Mouse (Mus musculus): Measurements from ENCODE around the gene Dut.
"Not testable (repeated sequence)": the region's sequence is repeated elsewhere in the genome, so short reads cannot be mapped to it uniquely, and the experiment has no call there.

The Dut gene

DNA sequence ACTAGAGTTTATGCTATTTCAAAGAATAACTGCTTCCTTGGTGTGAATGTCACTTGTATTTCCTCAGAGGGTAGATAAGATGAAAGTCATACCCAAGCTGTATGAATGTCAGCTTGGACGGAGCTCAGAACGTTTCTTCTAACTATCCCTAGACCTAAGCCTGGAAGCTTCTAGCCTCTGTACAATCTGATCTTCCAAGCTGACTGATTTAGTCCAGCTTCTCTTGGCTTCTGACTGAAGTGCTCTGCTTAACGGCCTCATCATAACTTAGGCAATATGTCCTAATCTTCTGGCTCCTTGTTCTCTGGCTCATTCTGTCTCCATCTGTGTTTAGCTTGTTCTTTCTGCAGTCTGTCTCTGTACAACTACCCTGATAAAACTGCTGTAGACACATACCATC, 7.6 kb downstream of the Dut start:
- no peak for DNase-seq (ENCODE audit: low read depth, low spot score)

DNA sequence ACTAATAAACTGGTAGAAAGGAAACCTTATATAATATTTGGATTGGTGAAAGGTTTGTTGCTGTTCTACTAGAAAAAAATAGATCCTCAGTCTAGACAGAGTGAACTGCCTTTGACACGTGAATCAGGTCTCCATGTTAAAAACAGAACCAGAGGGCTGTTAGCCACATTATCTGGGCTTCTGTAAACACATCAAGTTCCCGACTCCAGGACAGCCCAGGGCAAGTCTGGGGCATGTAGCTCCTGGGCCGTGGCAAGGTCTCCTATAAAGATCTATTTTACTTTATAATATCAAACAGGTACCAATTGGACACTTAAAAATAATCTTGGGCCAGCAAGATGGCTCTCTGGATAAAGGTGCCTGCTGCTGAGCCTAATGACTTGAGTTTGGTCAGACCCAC, 8.9 kb downstream of the Dut start:
- DNase-seq (ENCODE audit: low read depth, low spot score) = no peak

DNA sequence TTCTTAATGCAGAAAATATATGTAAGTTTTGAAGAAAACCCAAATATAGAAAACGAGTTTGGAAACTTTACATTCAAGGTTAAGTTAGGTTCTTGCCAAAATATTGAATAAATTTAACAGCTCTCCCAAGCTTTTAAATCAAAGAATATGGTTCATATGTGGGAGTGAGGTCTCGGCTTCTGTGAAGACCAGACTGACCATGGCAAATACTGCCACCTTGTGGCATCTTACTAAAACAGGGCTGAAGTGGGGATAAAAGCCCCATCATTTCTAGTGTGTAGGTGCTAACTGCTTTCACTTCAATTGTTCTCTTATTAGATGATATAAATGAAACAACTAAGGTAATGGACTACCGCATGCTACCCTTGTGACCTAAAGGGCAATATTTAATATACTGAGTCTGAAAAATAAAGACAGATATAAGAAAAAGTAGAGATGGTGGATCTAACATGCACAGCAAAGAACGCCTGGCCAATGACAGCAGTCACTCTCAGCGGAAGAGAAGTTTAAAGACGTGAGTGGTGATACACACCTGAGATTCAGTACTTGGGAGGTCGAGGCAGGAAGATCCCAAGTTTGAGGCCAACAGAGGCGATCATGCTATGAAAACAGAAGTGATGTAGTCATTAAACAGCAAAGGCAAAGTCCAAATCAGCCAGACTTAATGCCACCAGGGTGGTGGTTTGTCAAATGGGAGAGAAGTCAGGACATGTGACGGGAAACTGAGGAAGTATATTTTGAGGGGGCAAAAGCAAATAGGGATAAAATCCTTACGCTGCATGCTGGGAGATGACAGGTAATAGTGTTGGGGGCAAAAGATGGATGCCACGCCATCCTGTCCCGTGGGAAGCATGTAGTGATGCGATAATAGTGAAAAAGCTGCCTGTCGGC, 12.5 kb downstream of the Dut start:
- peak; percentile 81 for DNase-seq (ENCODE audit: low read depth, low spot score)

DNA sequence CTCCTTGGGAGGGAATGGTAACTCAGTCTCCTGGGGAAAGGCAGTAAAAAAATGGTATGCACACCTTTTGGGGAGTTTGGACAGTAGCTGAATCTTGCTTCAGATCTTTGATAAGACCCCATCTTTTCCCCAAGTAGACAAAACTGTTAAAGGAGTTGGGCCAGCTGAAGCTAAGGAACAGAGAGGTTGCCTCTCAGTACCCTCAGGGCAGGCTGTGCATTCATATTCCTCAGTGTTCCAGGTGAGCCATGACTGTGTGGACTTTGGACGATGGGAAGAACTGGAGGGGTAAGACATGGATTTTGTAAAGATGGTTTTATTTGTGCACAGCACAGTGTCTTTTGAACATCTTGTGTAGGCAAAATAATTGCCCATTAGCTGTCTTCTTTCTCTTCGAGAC, 13.3 kb downstream of the Dut start:
- no peak for DNase-seq (ENCODE audit: low read depth, low spot score)

DNA sequence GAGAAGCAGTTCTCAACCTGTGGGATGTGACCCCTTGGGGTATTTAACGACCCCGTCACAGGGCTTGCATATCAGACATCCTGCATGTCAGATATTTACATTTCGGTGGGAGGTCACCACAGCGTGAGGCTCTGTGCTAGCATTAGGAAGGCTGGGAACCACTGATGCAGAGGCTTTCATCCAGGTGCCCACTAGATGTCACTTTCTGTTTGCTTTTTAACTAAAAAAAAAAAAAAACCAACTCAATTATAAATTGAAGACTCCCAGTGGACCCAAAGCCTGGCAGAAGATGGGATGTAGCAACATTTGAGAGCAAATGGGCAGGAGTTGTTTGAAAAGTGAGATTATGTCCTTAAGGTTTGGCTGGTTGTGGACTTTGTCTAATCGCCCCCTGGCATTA, 16.1 kb downstream of the Dut start:
- peak; percentile 81 for DNase-seq (ENCODE audit: low read depth, low spot score)

DNA sequence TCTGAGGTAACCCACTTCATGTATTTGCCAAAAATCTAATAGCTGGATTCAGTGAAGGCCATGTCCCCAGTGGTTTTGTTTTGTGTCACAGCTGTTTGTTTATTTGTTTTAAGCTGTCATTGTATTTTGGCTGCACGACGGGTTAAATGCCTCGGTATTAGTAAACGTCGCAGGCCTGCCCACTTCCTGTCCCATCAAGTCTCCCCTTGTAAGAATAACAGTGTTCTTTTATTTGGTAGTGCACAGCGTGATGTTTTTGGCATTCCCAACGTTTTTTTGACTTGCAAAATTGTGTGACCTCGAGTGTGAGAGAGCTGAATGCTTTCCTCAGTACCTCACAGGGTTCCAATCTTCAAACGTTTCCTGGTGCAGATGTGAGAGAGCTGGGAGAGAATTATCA, 16.8 kb downstream of the Dut start:
- DNase-seq (ENCODE audit: low read depth, low spot score) = no peak

DNA sequence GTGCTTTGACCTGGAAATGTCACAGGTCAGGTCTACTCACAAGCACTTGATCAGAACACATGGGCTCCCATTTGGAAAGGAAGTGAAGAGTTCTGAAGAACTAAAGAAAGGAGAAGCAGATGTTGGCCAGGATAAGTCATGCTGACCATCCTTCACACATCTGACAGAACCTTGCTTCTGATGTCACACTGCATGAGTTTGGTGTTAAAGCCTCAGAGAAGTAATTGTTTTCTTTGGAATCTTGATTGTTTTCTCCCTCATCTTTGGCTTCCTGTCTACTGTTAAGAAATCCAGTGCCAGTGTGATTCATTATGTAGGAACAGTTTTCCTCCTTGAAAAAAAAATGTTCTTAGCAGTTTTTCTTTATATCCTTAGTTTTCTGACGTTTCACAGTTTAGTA, 21.9 kb downstream of the Dut start:
- DNase-seq (ENCODE audit: low read depth, low spot score) = peak; percentile 68

DNA sequence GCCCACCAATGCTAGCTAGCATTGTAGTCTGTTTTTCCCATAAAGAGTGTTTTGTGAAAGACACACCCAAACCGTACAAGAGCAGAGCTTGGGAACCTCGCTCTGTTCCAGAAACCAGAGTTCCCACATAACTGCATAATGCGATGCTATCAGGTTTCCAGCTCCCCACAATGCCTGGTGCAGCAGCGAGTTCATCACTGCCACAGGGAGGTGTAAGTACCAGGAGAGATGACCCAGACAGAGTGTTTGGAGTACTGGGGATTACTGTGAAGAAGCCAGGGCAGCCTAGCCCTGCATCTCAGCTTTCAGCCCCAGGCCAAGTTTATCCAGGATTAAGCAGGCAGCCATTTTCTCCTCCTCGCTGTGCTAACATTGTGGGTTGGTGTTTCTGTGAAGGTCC, 28.6 kb downstream of the Dut start:
- DNase-seq (ENCODE audit: low read depth, low spot score) = no peak

DNA sequence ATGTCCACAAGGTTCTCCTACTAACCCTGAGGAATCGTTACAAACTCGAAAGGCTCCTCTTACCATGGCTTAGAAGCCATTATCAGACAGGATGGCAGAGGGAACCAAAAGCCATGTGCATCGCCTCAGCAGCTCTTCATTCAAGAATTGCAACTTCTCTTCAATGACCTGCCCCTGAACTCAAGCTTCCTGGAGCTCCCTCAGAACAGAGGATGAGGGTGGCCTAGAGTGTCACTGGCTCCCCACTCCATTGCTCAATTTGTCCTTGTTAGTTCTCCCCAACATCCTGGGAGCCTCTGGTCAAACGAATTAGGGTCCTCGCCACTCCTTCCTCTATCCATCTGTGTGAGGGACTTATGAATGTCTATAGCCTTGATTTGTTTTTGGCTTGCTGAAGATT, 29.7 kb downstream of the Dut start:
- DNase-seq (ENCODE audit: low read depth, low spot score) = no peak

DNA sequence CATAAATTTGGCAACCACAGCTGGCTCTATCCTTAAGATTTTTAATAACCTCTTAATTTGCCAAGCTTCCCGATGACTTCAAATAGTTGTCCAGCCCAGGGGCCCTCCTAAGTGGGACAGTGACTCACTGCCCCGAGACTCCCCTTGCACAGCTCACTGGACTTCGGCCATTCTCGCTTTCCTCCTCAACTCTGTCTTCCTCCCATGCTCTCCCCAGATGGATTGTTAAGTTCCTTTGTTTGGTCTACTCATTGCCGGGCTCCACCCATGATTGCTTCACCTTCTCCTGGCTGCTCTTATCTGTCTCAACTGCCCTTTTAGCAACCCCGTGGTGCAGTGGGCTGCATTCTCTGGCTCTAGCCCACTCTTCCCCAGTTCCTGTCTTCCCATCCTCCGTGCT, 31.5 kb downstream of the Dut start:
- DNase-seq (ENCODE audit: low read depth, low spot score) = peak; percentile 87

DNA sequence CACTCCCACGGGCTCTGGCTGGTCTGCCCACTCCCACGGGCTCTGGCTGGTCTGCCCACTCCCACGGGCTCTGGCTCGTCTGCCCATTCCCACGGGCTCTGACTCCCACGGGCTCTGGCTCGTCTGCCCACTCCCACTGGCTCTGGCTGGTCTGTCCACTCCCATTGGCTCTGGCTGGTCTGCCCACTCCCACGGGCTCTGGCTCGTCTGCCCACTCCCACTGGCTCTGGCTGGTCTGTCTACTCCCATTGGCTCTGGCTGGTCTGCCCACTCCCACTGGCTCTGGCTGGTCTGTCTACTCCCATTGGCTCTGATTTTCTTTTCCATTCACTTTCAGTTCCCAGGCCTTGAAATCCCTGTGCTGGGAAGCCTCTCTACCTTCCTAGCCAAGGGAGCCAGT, 33.0 kb downstream of the Dut start:
- DNase-seq (ENCODE audit: low read depth, low spot score) = not testable (repeated sequence)

DNA sequence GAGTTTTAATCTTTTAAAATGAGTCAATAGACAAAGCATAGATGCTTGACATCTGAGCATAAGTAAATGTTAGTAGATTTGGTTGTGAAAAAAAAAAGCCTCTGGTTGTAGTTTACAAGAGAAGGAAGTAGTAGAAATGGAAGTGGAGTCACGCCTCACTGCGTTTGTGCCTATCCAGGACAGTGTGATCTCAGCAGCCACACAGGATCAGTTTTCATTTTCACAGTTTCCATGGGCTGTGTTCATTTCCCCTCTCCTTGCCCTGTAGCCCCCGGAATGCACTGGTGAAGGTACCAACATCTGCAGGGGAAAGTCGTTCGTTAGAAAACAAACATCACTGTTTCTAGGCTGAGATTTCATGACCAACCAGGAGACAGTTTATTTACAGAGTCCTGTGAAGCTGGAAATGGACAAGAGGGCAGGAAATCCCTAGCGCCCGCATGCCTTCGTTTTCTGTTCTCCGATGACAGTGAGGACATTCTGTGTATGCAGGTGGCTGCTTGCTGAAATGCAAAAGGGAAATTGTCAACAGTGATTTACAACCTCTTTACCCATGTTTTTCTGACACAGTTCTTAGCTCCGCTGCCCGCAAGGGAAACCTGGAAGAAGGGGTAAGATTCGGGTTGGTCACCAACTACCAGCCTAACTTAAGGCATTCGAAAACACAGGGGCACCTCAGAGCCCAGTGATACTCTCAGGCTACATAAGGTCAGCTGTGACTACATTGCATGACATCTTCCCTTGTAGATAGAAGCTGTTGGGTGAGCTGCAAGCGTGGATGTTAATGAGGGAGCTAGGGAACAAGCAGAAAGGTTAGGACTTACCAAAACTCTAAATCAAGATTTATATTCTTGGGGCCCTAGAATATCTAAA, 35.6 kb downstream of the Dut start:
- DNase-seq (ENCODE audit: low read depth, low spot score) = no peak

DNA sequence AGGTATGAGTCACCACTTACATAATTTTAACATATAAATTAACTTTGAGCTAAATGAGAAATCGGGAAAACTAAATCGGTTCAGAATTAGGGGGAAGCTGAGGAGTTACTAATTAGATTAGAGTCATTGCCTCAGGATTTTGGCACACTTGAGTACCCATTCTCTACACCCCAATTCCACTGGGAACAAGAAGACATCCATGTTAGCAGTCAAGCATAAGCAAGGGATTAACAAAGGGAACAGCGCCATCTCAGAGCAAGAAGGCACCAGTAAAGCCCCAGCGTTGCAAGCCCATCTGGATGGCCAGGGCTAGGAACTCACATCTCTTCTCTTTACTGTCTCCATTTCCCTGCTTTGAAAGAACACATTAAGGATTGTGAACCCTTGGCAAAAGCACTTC, 38.8 kb downstream of the Dut start:
- no peak for DNase-seq (ENCODE audit: low read depth, low spot score)

DNA sequence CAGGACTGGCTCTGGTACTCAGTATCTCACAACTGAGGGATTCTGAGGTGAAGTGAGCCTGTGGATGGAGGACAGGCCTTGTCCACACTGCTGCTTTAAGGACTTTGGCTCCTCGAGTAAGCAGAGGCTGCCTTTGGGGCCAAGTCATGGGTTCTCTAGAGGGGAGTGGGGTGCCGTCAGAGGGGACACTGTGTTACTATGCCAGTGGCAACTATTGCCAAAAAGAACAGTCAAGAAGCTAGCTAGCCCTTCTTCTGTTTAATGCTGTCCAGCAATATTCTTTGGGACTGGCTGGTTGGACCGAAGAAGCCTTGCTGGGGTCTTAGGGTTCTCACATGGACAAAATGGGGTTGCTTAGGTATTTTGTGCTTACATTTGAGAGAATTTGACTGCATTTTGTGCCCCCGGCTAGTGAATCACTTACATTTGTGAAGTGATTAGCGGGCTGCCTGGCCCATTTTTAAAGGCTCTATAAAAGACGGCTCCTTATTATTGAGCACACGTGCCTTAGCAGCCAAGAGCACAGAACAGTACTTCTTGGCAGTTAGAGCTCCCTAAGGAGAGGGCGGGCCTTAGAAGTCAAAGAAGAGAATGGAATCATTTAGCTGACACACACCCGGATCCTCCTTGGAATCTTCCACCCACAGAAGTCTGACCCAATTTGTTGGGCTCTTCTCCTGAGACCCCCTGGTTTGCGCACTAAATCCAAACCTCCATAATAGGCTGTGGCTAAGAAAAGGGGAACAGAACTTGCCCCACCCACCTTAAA, 43.4 kb downstream of the Dut start:
- peak; percentile 86 for DNase-seq (ENCODE audit: low read depth, low spot score)

DNA sequence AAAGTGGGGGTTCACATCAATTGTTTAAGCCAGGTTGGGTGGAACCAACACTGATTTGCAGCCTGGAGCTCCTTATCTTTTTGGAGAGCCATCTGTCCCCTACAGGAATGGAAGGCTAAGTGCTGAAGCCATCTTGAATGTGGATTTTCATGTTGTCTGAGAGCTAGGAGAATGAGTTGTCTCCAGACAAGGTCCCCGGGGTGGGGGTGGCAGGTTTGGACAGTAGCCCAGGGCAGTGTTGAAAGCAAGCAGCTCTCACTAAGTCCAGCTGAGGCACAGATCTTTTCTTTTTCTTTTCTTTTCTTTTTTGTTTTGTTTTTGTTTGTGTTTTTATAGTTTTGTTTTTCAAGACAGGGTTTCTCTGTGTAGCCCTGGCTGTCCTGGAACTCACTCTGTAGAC, 44.1 kb downstream of the Dut start:
- DNase-seq (ENCODE audit: low read depth, low spot score) = peak; percentile 71

DNA sequence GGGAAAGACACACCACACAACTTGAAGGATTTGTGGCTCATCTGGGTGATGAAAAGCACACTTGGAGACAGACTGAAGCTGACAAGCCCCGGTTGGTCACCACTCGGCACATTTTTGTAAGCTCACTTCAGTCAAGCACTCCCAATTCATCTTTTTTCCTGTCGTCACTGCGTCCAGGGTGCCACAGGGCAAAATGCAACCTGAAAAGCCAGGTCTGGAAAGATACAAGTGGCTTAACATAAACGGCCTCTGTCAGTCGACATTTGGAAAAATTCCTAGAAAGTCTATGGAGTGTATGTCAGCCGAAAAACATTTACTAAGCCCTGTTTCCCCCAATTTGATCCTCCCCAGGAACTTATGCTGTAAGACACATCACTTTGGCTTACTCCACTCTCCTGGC, 45.6 kb downstream of the Dut start:
- DNase-seq (ENCODE audit: low read depth, low spot score) = peak; percentile 95

DNA sequence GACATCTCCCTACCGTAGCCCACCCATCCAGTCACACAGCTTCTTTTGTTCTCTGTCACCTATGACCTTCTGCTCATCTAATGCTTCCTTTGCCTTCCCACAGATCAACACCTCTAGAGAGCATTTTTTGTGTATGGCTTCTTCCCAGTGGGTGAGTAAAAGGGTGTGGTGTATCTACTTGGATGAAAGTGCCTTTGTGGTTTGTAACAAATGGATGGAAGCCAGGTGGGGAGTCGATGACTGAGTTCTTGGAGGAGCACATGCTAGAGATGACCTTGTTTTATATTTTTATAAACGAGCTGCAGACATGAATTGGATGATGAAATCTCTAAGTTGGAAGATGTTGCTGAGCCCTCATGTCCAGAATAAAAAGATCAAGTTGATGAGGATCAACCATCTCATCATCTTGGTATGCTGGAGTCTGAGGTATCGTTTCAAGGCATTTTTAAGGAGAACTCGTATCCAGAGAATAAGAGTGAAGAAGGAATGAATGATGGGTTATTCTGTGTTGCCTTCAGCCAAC, 47.0 kb downstream of the Dut start:
- peak; percentile 99 for DNase-seq (ENCODE audit: low read depth, low spot score)

DNA sequence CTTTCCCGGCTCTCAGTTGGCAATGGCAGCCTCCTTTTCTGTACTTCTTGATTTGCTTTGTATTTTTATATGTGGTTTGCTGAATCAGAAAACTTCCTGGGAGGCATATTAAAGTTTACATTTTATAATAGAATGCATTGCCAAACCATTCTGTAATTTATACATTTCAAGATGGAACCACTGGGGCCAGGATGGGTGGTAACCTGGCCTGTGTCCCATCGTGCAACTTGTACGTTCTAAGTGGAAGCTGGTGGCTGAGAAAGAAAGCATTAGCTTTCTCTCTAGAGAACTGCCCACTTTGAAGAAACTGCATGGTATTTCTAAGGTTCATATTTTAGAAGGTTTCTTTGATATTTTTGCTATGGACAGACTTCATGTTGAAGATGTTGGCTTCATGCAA, 48.5 kb downstream of the Dut start:
- DNase-seq (ENCODE audit: low read depth, low spot score) = no peak

DNA sequence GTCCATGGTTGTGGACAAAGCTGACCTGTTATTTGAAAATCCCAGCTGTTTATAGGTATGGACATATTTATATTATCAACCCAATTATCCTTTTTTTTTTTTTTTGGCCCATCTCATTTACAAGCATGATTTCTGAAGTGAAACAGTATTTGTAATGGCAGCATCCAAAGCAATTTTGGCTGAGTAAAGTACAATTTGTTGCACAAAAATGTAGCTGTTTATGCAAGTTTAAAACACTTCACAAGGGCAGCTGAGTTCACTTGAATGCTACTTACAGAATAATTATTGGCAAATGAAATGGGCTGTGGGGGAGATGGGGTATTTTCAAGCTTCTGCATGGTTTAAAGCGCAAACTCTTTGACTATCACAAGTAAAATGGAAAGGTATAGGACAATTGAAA, 51.9 kb downstream of the Dut start:
- DNase-seq (ENCODE audit: low read depth, low spot score) = no peak

DNA sequence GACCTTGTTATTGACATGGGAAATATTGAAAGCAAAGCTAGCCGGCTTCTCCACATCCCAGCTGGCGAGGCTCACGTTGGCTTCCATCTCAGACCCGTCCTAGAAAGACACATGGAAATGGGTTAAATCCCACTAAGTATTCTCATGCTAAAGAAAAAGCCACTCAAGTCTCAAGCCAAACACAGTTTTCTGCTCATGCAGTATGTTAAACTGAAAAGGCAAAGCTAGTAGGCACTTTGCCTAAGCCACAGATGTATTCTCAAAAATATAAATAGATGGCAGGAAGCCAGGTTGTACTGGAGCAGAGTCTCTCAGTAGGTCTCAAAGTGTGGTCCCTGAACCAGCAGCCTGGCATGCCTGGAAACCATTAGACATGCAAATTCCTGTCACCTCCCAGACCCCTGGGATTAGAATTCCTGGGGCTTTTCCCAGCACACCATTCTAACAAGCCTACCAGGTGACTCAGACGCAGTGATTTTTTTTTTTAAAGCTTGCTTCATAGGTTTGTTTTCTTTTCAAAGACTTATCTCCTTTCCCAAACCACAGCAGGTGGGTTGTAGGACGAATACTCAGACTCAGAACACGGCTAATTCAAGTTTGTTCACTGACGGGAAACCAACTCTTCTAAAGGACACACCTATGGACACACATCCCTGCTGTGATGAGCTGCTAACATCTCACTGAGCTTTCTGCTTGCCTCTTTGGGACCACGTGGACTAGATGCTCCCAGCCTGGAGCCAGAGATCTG, 55.1 kb downstream of the Dut start:
- DNase-seq (ENCODE audit: low read depth, low spot score) = peak; percentile 96

DNA sequence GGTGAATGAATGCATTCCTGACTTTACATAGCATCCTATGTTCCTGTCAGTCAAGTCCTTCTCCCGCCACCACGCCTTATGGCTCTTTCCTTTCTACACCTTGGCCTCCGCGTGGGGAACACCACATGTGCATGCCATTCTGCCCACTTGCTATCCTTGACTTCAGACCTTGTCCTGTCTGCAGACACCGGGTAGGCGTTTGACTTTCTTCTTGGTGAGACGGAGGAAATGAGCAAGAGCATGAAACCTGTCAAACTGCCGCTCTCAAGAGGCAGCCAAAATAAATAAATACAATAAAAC, 55.6 kb downstream of the Dut start:
- peak; percentile 90 for DNase-seq (ENCODE audit: low read depth, low spot score)
